Mouse (Mus musculus) CH12.LX (cell line): ENCODE data around the gene Olfr776. TPM values are rescaled to one million over a fixed set of nuclear protein-coding genes. Genes with fewer than 3 reads are reported as not detected.

Experiments used
- polyA plus RNA-seq: library from polyadenylated mRNA; unstranded; fragments of >175 nt; gene quantifications from 2 replicates; pipeline ENCODE4 v1.2.1, GENCODE M21; 2012; ENCODE audit warnings: low read depth; ENCODE audit not compliant: insufficient read length
- total RNA-seq, 2 experiments: library from RNA; depleted of rRNA; stranded (reverse); fragments of 300-350 nt in 1 of 2; fragments of >200 nt in 1 of 2; gene quantifications; 2 replicates each; pipeline ENCODE4 v1.2.3; 2012 to 2014

The Olfr776 gene
- total and polyA plus RNA-seq, 3 experiments, result not detected

Other genes with a start within 250 kb of the Olfr776 start
Only the 20 nearest of the 24 such genes appear.
- not detected in 2 replicates for gene Olfr765, start 209.1 kb upstream of the Olfr776 start, total RNA-seq (2012; rRNA removed)
- not detected in 2 replicates for gene Olfr765, start 209.1 kb upstream of the Olfr776 start, total RNA-seq (2014; rRNA removed)
- gene Olfr765, start 209.1 kb upstream of the Olfr776 start, polyA plus RNA-seq, result not detected in 2 replicates
- gene Olfr766-ps1, start 190.2 kb upstream of the Olfr776 start, total RNA-seq (2012; rRNA removed), result not detected in 2 replicates
- not detected in 2 replicates for gene Olfr766-ps1, start 190.2 kb upstream of the Olfr776 start, total RNA-seq (2014; rRNA removed)
- not detected in 2 replicates for gene Olfr766-ps1, start 190.2 kb upstream of the Olfr776 start, polyA plus RNA-seq
- not detected in 2 replicates for gene Olfr767, start 176.2 kb upstream of the Olfr776 start, total RNA-seq (2012; rRNA removed)
- not detected in 2 replicates for gene Olfr767, start 176.2 kb upstream of the Olfr776 start, total RNA-seq (2014; rRNA removed)
- gene Olfr767, start 176.2 kb upstream of the Olfr776 start, polyA plus RNA-seq, result not detected in 2 replicates
- gene Olfr768, start 159.8 kb upstream of the Olfr776 start, total RNA-seq (2012; rRNA removed), result not detected in 2 replicates
- gene Olfr768, start 159.8 kb upstream of the Olfr776 start, total RNA-seq (2014; rRNA removed), result not detected in 2 replicates
- gene Olfr768, start 159.8 kb upstream of the Olfr776 start, polyA plus RNA-seq, result not detected in 2 replicates
- gene Olfr769, start 141.3 kb upstream of the Olfr776 start, total RNA-seq (2012; rRNA removed), result not detected in 2 replicates
- gene Olfr769, start 141.3 kb upstream of the Olfr776 start, total RNA-seq (2014; rRNA removed), result not detected in 2 replicates
- not detected in 2 replicates for gene Olfr769, start 141.3 kb upstream of the Olfr776 start, polyA plus RNA-seq
- not detected in 2 replicates for gene Olfr770, start 120.1 kb upstream of the Olfr776 start, total RNA-seq (2012; rRNA removed)
- not detected in 2 replicates for gene Olfr770, start 120.1 kb upstream of the Olfr776 start, total RNA-seq (2014; rRNA removed)
- gene Olfr770, start 120.1 kb upstream of the Olfr776 start, polyA plus RNA-seq, result not detected in 2 replicates
- gene Olfr771, start 94.4 kb upstream of the Olfr776 start, total RNA-seq (2012; rRNA removed), result not detected in 2 replicates
- gene Olfr771, start 94.4 kb upstream of the Olfr776 start, total RNA-seq (2014; rRNA removed), result not detected in 2 replicates
- not detected in 2 replicates for gene Olfr771, start 94.4 kb upstream of the Olfr776 start, polyA plus RNA-seq
- not detected in 2 replicates for gene Olfr772, start 81.2 kb upstream of the Olfr776 start, total RNA-seq (2012; rRNA removed)
- not detected in 2 replicates for gene Olfr772, start 81.2 kb upstream of the Olfr776 start, total RNA-seq (2014; rRNA removed)
- not detected in 2 replicates for gene Olfr772, start 81.2 kb upstream of the Olfr776 start, polyA plus RNA-seq
- gene Olfr773, start 71.7 kb upstream of the Olfr776 start, total RNA-seq (2012; rRNA removed), result not detected in 2 replicates
- not detected in 2 replicates for gene Olfr773, start 71.7 kb upstream of the Olfr776 start, total RNA-seq (2014; rRNA removed)
- not detected in 2 replicates for gene Olfr773, start 71.7 kb upstream of the Olfr776 start, polyA plus RNA-seq
- gene Olfr774, start 22.9 kb upstream of the Olfr776 start, total RNA-seq (2012; rRNA removed), result not detected in 2 replicates
- gene Olfr774, start 22.9 kb upstream of the Olfr776 start, total RNA-seq (2014; rRNA removed), result not detected in 2 replicates
- gene Olfr774, start 22.9 kb upstream of the Olfr776 start, polyA plus RNA-seq, result not detected in 2 replicates
- gene Olfr775, start 10.7 kb upstream of the Olfr776 start, total RNA-seq (2012; rRNA removed), result not detected in 2 replicates
- gene Olfr775, start 10.7 kb upstream of the Olfr776 start, total RNA-seq (2014; rRNA removed), result not detected in 2 replicates
- not detected in 2 replicates for gene Olfr775, start 10.7 kb upstream of the Olfr776 start, polyA plus RNA-seq
- not detected in 2 replicates for gene Olfr777, start 12.4 kb downstream of the Olfr776 start, total RNA-seq (2012; rRNA removed)
- gene Olfr777, start 12.4 kb downstream of the Olfr776 start, total RNA-seq (2014; rRNA removed), result not detected in 2 replicates
- not detected in 2 replicates for gene Olfr777, start 12.4 kb downstream of the Olfr776 start, polyA plus RNA-seq
- gene Olfr780, start 59.0 kb downstream of the Olfr776 start, total RNA-seq (2012; rRNA removed), result not detected in 2 replicates
- not detected in 2 replicates for gene Olfr780, start 59.0 kb downstream of the Olfr776 start, total RNA-seq (2014; rRNA removed)
- not detected in 2 replicates for gene Olfr780, start 59.0 kb downstream of the Olfr776 start, polyA plus RNA-seq
- not detected in 2 replicates for gene Olfr781, start 69.7 kb downstream of the Olfr776 start, total RNA-seq (2012; rRNA removed)
- not detected in 2 replicates for gene Olfr781, start 69.7 kb downstream of the Olfr776 start, total RNA-seq (2014; rRNA removed)
- not detected in 2 replicates for gene Olfr781, start 69.7 kb downstream of the Olfr776 start, polyA plus RNA-seq
- gene Olfr782, start 89.7 kb downstream of the Olfr776 start, total RNA-seq (2012; rRNA removed), result not detected in 2 replicates
- not detected in 2 replicates for gene Olfr782, start 89.7 kb downstream of the Olfr776 start, total RNA-seq (2014; rRNA removed)
- not detected in 2 replicates for gene Olfr782, start 89.7 kb downstream of the Olfr776 start, polyA plus RNA-seq
- gene Olfr784, start 125.0 kb downstream of the Olfr776 start, total RNA-seq (2012; rRNA removed), result 0.04 and 0.08 TPM in 2 replicates
- gene Olfr784, start 125.0 kb downstream of the Olfr776 start, total RNA-seq (2014; rRNA removed), result not detected in 2 replicates
- 0.10 TPM in 1 of 2 replicates, not detected in the other for gene Olfr784, start 125.0 kb downstream of the Olfr776 start, polyA plus RNA-seq
- not detected in 2 replicates for gene Olfr785, start 146.3 kb downstream of the Olfr776 start, total RNA-seq (2012; rRNA removed)
- gene Olfr785, start 146.3 kb downstream of the Olfr776 start, total RNA-seq (2014; rRNA removed), result not detected in 2 replicates
- not detected in 2 replicates for gene Olfr785, start 146.3 kb downstream of the Olfr776 start, polyA plus RNA-seq
- gene Olfr786, start 168.2 kb downstream of the Olfr776 start, total RNA-seq (2012; rRNA removed), result not detected in 2 replicates
- not detected in 2 replicates for gene Olfr786, start 168.2 kb downstream of the Olfr776 start, total RNA-seq (2014; rRNA removed)
- not detected in 2 replicates for gene Olfr786, start 168.2 kb downstream of the Olfr776 start, polyA plus RNA-seq
- gene Olfr787, start 202.7 kb downstream of the Olfr776 start, total RNA-seq (2012; rRNA removed), result not detected in 2 replicates
- not detected in 2 replicates for gene Olfr787, start 202.7 kb downstream of the Olfr776 start, total RNA-seq (2014; rRNA removed)
- gene Olfr787, start 202.7 kb downstream of the Olfr776 start, polyA plus RNA-seq, result not detected in 2 replicates
- not detected in 2 replicates for gene Olfr788, start 211.9 kb downstream of the Olfr776 start, total RNA-seq (2012; rRNA removed)
- gene Olfr788, start 211.9 kb downstream of the Olfr776 start, total RNA-seq (2014; rRNA removed), result not detected in 2 replicates
- not detected in 2 replicates for gene Olfr788, start 211.9 kb downstream of the Olfr776 start, polyA plus RNA-seq